Mouse (Mus musculus): ENCODE data around the gene Krt24.

Krt24 gene

DNA sequence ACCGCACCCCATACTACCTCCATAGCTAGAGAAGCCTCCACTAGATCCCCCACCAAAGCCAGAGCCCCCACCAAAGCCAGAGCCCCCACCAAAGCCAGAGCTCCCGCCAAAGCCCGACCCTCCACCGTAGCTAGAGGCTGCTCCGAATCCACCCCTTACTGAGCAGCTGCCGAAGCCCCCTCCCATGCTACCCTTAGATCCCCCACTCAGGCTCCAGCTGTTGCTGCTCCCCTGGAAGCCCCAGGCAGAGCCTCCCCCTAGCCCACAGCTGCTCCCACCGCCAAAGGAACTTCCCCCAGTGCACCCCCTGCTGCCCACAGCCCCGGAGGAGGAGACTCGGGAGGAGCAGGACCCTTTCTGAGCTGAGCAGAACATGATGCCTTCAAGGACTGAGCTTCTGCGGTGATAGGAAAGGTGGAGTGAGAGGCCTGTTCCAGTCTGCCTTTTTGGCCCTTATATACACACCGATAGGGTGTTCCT is at the start of gene Krt24:
Gene Krt24 (minus strand): TSS at position 430 of the 480 bp plus-strand sequence.
- in situ Hi-C loops (cut with MboI; ENCODE audit: low pct_unique_long_range_greater_than_20kb in 1 of 2, low sequenced_read_pairs in 2 of 2, unreplicated experiment in 1 of 2), result no loop called here

DNA sequence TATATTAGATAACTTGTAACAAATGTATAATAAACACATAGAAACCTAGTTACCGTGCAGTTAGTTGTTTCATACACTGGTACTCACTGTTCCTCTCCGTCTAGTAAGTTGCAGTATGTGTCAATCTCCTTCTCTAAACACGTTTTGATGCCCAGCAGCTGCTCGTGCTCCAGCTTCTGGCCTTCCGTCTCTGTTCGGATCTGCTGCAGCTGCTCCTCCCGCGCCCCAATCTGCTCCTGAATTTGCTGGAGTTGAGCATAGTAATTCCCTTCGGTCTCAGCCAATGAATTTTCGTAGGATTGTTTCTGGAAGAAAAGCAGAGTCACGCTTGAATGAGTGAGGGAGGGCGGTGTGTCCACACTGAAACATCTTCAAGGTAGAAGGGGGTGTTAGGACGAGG is 48.4 kb upstream of the Krt24 start:
- in situ Hi-C loops (cut with MboI; ENCODE audit: low pct_unique_long_range_greater_than_20kb in 1 of 2, low sequenced_read_pairs in 2 of 2, unreplicated experiment in 1 of 2), result no loop called here

DNA sequence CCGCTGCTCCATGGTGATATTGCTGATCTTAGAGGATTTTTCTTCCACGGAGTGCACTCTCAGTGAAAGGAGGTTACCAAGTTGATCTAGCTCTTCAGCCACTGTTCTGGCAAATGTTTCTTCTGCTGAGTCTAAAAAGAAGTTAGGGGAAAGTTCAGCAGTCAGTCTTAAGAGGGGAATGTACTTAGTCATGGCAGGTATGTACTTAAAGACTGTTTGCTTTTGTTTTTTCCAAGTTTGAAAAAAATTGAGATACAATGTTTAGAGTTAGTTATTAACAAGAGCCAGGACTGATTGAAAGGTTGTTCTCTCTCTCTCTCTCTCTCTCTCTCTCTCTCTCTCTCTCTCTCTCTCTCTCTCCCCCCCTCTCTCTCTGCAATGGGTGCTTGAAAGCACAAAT is 44.6 kb upstream of the Krt24 start:
- in situ Hi-C loops (cut with MboI; ENCODE audit: low pct_unique_long_range_greater_than_20kb in 1 of 2, low sequenced_read_pairs in 2 of 2, unreplicated experiment in 1 of 2), result no loop called here

DNA sequence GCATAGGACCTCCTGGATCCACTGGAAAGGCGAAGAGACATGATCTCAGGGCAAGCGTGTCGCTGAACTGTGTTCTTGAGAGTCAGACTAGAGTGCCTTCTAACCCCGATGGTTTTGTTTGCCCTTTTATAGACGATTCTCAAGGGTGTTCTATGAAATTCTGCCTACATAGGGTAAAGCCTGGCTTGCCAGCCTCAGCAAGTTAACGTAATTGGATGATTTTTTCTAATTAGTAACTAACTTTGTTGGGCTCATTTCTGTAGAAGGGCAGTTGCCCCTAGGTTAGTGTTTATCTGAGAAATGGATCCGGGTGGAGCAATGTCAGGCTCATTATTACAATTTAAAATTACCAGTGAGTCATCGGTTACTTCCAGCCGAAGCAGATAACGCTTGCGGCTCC is 37.8 kb upstream of the Krt24 start, which contains the start of gene Krt25:
Gene Krt25 (minus strand): TSS at position 101 of the 400 bp plus-strand sequence.
- in situ Hi-C loops (cut with MboI; ENCODE audit: low pct_unique_long_range_greater_than_20kb in 1 of 2, low sequenced_read_pairs in 2 of 2, unreplicated experiment in 1 of 2), result no loop called here

DNA sequence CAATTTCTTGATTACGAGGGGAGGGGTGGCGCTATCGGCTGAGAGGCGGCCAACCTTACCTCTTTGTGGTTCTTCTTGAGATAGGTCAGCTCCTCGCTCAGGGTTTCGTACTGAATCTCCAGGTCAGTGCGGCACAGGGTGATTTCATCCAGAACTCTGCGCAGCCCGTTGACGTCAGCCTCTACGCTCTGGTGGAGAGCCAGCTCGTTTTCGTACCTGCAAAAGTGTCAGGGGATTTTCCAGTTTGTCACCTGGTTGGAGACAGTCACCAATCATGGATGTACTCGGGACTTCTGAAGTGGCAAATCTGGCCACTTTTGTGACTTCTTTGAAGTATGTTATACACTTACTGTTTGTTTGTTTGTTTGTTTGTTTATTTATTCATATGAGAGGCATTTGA is 36.0 kb upstream of the Krt24 start:
- in situ Hi-C loops (cut with MboI; ENCODE audit: low pct_unique_long_range_greater_than_20kb in 1 of 2, low sequenced_read_pairs in 2 of 2, unreplicated experiment in 1 of 2), result no loop called here

DNA sequence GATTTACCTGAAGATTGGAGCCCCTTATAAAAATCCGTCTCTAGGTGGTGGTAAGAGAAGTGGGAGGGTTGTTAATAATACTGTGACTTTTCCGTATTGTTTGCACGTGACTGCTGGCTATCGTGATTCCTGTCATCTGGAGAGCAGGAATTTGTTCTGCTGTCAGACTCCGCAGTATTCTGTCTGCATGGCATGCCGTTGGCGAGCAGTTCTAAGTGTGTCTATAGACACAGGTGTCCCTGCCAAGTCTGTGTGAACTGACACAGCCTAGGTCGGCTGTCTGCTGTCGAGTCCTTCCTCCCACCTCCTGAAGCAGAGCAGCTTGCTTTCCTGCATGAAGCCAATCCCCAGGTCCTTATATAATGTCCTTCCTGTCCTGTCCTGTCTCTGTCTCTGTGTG is 34.1 kb upstream of the Krt24 start:
- in situ Hi-C loops (cut with MboI; ENCODE audit: low pct_unique_long_range_greater_than_20kb in 1 of 2, low sequenced_read_pairs in 2 of 2, unreplicated experiment in 1 of 2), result no loop called here

DNA sequence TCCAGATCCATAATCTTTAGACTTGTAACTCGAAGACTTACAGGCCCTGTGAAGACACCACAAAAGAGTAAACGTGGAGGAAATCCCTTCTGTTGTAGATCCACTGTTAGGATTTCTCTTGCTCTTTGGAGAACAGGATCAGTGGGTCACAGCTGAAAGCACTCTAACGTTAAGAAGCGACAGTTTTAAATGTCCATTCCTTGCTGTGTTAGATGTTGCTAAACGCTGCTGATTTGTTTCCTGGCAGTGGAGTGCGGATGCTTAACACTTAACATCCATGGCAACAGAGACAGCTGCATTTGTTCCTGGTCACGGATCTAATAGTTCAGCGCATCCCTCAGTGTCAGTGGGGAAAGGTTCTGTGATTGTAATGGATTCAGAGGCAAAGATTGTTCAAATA is 31.5 kb upstream of the Krt24 start:
- in situ Hi-C loops (cut with MboI; ENCODE audit: low pct_unique_long_range_greater_than_20kb in 1 of 2, low sequenced_read_pairs in 2 of 2, unreplicated experiment in 1 of 2), result no loop called here

DNA sequence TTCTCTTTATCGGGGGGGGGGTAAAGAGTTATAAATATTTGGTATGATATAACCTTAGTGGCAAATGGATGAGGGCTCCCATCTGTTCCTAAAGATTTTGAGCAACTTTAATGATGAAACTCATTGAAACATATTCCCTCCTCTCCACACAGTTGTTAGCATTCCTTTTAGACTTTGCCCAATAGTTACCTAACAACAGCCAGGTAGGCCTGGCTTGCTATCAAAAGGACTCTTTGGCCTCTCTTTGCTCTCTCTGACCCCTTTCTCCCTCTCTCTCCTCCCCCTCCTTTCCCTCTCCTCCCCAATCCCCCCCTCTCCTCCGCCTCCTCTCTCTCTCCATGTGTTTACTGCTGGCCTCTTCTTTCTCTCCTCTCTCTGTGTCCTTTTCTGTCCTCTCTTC is 29.5 kb upstream of the Krt24 start:
- in situ Hi-C loops (cut with MboI; ENCODE audit: low pct_unique_long_range_greater_than_20kb in 1 of 2, low sequenced_read_pairs in 2 of 2, unreplicated experiment in 1 of 2), result no loop called here

DNA sequence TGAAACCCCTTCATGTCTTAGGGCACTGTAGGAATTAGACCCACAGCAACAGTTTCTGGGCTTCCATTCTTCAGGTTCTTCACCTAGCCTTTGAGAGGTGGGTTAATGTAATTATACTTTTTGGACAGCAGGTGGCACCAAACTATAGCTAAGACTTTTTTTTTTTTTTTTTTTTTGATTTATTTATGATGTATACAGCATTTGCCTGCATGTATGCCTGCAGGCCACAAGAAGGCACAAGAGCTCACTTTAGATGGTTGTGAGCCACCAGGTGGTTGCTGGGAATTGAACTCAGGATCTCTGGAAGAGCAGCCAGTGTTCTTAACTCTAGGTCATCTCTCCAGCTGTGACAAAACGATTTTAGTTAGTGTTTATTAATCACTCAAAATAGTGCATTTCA is 25.8 kb upstream of the Krt24 start:
- in situ Hi-C loops (cut with MboI; ENCODE audit: low pct_unique_long_range_greater_than_20kb in 1 of 2, low sequenced_read_pairs in 2 of 2, unreplicated experiment in 1 of 2), result no loop called here

DNA sequence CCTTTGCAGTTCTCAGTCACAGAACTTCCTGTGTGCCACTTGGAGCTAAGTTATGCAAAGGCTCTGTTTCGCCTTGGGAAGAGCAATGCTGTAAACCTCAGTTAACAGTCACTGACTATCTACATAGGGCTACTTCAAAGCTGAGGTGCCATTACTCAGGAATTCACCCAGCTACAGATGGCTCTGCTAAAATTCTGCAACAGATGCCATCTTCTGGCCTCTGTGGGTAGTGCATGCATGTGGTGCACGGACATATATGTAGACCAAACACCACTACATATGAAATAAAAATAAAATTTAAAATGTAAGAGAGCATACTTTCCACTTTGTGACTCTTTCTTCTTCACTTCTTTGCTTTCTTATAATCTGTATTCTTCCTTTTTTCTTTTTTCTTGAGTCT is 22.5 kb upstream of the Krt24 start:
- in situ Hi-C loops (cut with MboI; ENCODE audit: low pct_unique_long_range_greater_than_20kb in 1 of 2, low sequenced_read_pairs in 2 of 2, unreplicated experiment in 1 of 2), result no loop called here

DNA sequence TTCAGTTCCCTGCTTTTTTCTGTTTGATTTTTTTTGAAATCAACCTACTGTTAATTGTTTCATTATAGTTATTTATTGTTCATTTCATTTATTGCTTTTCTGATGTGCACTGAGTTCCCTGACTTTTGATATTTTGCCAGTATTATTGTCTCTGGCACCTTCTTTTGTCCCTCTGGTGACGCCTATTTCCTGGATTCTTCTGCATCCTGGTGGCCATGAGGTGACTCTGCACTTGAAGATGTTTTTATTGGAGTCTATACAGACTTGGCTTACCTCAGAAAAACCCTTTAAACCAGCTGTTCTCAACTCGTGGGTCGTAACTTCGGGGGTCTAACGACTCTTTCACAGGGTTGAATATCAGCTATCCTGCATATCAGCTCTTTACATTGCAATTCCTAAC is 10.0 kb upstream of the Krt24 start:
- in situ Hi-C loops (cut with MboI; ENCODE audit: low pct_unique_long_range_greater_than_20kb in 1 of 2, low sequenced_read_pairs in 2 of 2, unreplicated experiment in 1 of 2), result loop anchor here in 1 of 2 experiments (10.0 kb wide), 1 partner anchor 120 kb away; no protein-coding TSS in a partner anchor

DNA sequence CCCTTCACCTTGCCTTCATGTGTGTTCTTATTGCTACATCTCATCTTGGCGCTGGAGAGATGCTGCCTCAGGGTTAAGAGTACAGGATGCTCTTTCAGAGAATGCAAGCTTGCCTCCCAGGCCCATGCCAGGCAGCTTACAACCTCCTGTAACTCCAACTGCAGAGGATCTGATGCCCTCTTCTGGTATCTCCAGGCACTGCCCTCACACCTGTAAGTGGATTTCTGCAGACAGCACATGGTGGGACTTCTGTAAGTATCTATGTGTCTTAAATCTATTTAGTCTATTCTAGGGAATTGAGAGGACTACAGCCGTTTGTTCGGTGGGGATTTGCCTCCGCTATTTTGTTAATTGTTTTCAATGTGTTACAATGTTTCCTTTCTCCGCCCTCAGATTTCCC is 7.8 kb upstream of the Krt24 start:
- in situ Hi-C loops (cut with MboI; ENCODE audit: low pct_unique_long_range_greater_than_20kb in 1 of 2, low sequenced_read_pairs in 2 of 2, unreplicated experiment in 1 of 2), result loop anchor here in 1 of 2 experiments (10.0 kb wide), 1 partner anchor 118 kb away; no protein-coding TSS in a partner anchor

DNA sequence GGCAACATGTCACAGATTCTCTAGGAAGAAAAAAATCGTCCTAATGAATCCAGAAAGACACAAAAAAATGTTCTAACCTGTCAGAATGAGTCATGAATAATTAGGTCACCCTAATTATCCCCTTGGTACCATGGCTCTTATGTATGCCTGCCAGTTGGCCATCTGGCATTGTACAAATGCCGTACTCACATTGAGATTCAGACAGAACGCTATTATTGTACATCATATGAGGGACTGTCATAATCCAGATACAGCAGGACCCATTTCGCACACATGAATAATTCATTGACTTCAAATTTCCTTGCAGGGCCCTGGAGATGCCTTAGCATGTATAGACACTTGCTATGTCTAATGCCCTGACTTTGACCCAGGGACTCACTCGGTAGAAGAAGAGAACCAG is 1.1 kb downstream of the Krt24 start:
- in situ Hi-C loops (cut with MboI; ENCODE audit: low pct_unique_long_range_greater_than_20kb in 1 of 2, low sequenced_read_pairs in 2 of 2, unreplicated experiment in 1 of 2), result no loop called here

DNA sequence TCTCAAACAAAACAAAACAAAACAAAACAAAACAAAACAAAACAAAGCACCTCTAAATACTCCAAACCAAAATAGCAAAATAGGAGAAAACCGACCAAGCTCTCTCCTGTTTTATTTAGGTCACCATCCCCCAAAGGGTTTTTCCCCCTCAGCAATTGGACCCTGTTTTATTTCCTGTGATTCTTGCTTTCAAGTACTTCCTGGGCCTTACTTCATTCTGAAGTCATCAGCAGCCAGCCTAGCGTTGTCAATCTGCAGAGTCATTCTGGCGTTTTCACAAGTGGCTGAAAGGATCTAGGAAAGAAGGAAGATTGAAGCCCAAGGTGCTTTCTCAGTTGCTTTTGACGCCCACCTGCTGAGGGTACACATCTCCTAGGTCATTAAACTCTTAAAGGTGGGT is 1.7 kb downstream of the Krt24 start:
- in situ Hi-C loops (cut with MboI; ENCODE audit: low pct_unique_long_range_greater_than_20kb in 1 of 2, low sequenced_read_pairs in 2 of 2, unreplicated experiment in 1 of 2), result no loop called here

DNA sequence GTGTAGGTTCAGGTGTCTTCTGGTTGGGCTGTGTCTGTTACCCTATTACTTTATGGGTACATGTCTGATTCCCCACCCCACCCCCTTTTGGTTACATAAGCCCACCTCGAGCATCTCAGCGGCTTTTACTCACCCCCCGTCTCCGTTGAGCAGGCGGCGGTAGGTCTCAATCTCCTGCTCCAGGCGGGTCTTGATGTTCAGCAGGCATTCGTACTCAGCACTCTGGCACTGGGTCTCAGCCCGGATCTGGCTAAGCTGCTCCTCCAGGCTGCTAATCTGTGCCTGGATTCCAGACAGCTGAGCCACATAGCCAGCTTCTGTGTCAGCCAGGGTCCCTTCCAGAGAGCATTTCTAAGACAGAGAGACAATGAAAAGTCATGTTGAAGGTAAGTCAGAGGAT is 3.9 kb downstream of the Krt24 start:
- in situ Hi-C loops (cut with MboI; ENCODE audit: low pct_unique_long_range_greater_than_20kb in 1 of 2, low sequenced_read_pairs in 2 of 2, unreplicated experiment in 1 of 2), result no loop called here

DNA sequence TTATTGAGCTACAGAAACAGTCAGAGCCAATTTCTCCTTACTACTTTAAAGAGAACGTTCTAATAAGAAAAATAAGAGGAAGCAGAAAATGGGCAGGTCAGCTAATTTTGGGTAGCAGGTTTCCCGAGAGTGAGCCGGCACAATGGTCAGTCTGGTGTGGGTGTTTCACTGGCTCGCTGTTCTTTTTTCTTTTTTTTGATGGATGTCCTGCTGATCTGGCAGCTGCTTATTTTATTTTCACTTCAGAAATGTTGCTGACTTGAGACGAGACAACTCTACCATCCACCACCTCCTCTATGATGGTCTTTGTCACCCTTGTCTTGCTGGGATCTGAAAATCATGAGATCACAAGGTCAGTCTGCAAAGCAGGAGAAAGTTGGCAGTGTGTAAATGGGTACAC is 5.1 kb downstream of the Krt24 start:
- in situ Hi-C loops (cut with MboI; ENCODE audit: low pct_unique_long_range_greater_than_20kb in 1 of 2, low sequenced_read_pairs in 2 of 2, unreplicated experiment in 1 of 2), result no loop called here

DNA sequence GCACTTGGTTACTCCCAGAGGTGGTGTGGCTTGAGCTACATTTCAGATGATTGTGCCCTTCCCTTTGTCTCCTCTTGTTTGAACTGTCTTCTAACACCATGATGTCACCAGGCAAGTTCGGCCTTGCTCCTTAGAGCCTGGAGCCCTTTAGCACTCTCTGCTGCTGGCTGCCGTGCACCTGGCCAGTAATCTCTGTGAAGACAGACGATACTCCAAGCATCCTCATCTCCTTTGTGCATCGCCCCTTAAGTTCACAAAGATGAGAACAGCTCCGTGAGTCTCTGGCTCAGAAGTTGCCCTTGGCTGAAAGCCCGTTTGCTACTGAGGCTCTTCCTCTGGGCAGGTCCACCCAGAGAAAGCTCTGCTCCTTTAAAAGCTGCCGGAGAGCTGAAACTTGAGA is 8.3 kb downstream of the Krt24 start:
- in situ Hi-C loops (cut with MboI; ENCODE audit: low pct_unique_long_range_greater_than_20kb in 1 of 2, low sequenced_read_pairs in 2 of 2, unreplicated experiment in 1 of 2), result no loop called here

DNA sequence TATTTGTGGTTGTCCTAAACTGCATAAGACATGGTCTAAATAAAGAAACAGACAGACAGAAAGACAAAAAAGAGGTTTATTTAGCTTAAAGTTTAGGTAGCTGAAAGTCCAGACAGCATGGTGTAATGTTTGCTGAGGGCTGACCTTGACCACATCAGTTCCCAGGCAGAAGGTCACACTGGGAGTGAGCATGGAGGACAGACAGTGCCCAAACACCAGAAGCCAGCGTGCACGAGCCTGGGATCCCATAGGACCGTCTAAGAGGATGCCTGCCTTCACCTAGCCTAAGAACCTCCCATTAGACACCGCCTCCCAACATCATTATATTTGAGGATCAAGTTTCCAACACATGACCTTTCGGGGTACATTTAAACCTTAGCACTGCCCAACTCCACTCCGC is 9.4 kb downstream of the Krt24 start:
- in situ Hi-C loops (cut with MboI; ENCODE audit: low pct_unique_long_range_greater_than_20kb in 1 of 2, low sequenced_read_pairs in 2 of 2, unreplicated experiment in 1 of 2), result no loop called here

DNA sequence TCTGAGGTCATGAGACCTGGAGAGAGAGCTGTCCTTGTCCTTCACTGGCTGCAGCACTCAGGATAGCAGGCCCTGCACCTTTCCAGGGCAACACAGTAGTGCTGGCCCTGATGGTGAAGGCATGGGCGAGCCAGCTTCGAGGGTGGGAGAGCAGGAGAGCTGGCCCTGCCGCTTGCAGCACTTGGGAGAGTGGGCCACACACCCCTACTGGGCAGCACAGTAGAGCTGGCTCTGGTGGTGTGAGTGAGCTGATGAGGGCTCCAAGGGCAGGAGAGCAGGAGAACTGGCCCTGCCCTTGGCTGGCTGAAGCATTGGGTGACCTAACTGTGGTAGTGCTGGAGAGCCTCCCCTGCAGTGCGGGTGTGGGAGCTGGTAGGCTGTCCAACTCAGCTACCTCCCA is 12.3 kb downstream of the Krt24 start:
- in situ Hi-C loops (cut with MboI; ENCODE audit: low pct_unique_long_range_greater_than_20kb in 1 of 2, low sequenced_read_pairs in 2 of 2, unreplicated experiment in 1 of 2), result no loop called here

DNA sequence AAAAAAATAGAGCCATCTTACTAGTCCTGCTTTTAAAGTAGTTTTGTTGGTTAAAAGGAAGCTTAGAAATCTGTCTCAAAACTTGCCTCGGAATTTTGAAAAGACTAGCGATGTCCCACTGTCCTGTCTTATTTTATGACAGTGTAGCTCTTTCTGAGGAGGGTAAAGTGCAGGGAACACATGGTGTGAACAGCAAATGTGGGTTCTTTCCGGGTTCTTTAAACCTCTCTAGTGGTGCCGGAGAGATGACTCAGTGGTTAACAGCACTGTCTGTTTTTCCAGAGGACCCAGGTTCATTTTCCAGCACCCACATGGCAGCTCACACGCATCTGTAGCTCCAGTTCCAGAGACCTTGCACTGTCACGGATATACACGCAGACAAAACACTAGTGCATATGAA is 15.9 kb downstream of the Krt24 start:
- in situ Hi-C loops (cut with MboI; ENCODE audit: low pct_unique_long_range_greater_than_20kb in 1 of 2, low sequenced_read_pairs in 2 of 2, unreplicated experiment in 1 of 2), result no loop called here

DNA sequence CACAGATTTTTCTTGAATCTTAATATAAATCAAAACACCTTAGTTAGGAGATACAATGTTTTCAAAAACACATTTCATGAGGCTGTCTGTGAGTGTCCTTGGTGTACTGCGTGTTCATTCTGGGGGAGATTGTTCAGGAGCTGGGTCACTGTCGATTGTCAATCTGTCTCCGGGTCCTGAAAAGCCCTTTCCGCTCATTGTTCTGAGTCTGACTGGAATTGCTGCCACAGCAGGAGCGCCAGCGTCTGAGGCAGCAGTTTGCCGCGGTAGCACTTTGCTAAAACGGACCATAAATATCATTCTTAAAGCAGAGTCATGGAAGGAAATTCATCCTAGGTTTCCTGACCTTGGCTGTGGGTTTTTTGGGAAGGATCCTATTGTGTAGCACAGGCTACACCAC is 19.3 kb downstream of the Krt24 start:
- in situ Hi-C loops (cut with MboI; ENCODE audit: low pct_unique_long_range_greater_than_20kb in 1 of 2, low sequenced_read_pairs in 2 of 2, unreplicated experiment in 1 of 2), result no loop called here

Data from mouse embryonic stem cell (cell line).